Mouse (Mus musculus): ENCODE measurements around the gene Minpp1. TPM values are rescaled to one million over a fixed set of nuclear protein-coding genes. Genes with fewer than 3 reads are reported as not detected.

Gene Minpp1
- polyA plus RNA-seq, 1 experiment = 19.3 TPM

- H3K4me3 ChIP-seq (replicated peaks) = no peak overlapping the region
- TF ChIP-seq TAL1 (IDR thresholded peaks at IDR 0.05; ENCODE audit: low read length) (no peak), GATA1 (IDR thresholded peaks at IDR 0.05; ENCODE audit: low read length) (no peak)
- no peaks in the 10 kb centered on the region for H3K27me3 ChIP-seq (ENCODE audit: control insufficient read depth)
- peaks cover 22% of the 10 kb centered on the region for H3K4me1 ChIP-seq (ENCODE audit: control insufficient read depth)
- peaks cover 94% of the 10 kb centered on the region for H3K36me3 ChIP-seq (ENCODE audit: control insufficient read depth)
- no peaks in the 10 kb centered on the region for H3K9me3 ChIP-seq (ENCODE audit: control insufficient read depth, low read length)
Observed at GRCm38 (mm10) chr19:32498002-32498401, 12.4 kb downstream of the Minpp1 start.

DNA sequence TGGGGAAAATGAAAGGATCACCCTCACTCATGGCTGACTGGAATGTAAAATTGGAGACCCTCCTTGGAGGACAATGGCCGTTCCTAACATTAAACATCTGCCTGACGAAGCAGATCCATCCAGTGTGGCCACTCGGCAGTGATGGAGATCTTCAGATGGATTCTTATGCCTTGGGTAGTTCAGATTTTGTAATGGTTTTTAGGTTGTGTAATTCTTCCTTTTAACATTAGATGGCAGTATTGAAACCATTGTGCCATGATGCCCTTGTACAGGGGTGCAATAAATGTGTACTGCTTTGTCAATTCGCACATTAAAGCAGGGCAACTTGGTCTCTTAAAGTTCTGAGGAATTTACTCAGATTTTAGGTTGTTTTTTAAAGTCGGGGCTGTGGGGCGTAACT is 15.8 kb downstream of the Minpp1 start:
- H3K27me3 ChIP-seq (ENCODE audit: control insufficient read depth) = no peaks in the 10 kb centered on the region
- peaks cover 94% of the 10 kb centered on the region for H3K36me3 ChIP-seq (ENCODE audit: control insufficient read depth)
- no peak overlapping the region for H3K4me3 ChIP-seq (replicated peaks)
- H3K4me1 ChIP-seq (ENCODE audit: control insufficient read depth) = peaks cover 32% of the 10 kb centered on the region
- TF ChIP-seq GATA1 (IDR thresholded peaks at IDR 0.05; ENCODE audit: low read length) (no peak), TAL1 (IDR thresholded peaks at IDR 0.05; ENCODE audit: low read length) (no peak)
- H3K9me3 ChIP-seq (ENCODE audit: control insufficient read depth, low read length) = no peaks in the 10 kb centered on the region

GRCm38 (mm10) chr19:32506081-32506480 is 20.5 kb downstream of the Minpp1 start:
- H3K27me3 ChIP-seq (ENCODE audit: control insufficient read depth) = no peaks in the 10 kb centered on the region
- no peaks in the 10 kb centered on the region for H3K9me3 ChIP-seq (ENCODE audit: control insufficient read depth, low read length)
- TF ChIP-seq GATA1 (IDR thresholded peaks at IDR 0.05; ENCODE audit: low read length) (no peak), TAL1 (IDR thresholded peaks at IDR 0.05; ENCODE audit: low read length) (no peak)
- H3K36me3 ChIP-seq (ENCODE audit: control insufficient read depth) = peaks cover 93% of the 10 kb centered on the region
- peaks cover 58% of the 10 kb centered on the region for H3K4me1 ChIP-seq (ENCODE audit: control insufficient read depth)
- H3K4me3 ChIP-seq (replicated peaks) = no peak overlapping the region

DNA sequence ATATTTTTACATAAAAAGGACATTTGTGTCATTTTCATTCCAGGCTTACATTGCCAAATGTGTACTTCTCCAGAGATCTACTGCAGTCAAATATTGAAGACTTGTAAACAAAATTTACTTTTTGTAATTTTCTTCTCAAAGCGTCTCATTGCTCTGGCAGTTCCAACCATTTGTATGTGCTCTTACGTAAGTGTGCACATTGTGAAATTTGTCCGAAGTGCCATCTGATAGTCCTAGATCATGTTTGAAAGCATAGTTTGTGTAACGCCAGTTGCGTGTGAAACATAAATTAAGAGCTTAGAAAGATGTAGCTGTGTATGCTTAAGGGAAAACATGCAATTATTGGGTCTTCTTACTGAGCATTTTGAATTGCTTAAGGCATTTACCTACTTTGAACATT is 20.9 kb downstream of the Minpp1 start:
- TF ChIP-seq GATA1 (IDR thresholded peaks at IDR 0.05; ENCODE audit: low read length) = no peak
- TF ChIP-seq TAL1 (IDR thresholded peaks at IDR 0.05; ENCODE audit: low read length) = no peak
- peaks cover 60% of the 10 kb centered on the region for H3K4me1 ChIP-seq (ENCODE audit: control insufficient read depth)
- H3K27me3 ChIP-seq (ENCODE audit: control insufficient read depth) = no peaks in the 10 kb centered on the region
- no peaks in the 10 kb centered on the region for H3K9me3 ChIP-seq (ENCODE audit: control insufficient read depth, low read length)
- peaks cover 93% of the 10 kb centered on the region for H3K36me3 ChIP-seq (ENCODE audit: control insufficient read depth)
- H3K4me3 ChIP-seq (replicated peaks) = no peak overlapping the region

DNA sequence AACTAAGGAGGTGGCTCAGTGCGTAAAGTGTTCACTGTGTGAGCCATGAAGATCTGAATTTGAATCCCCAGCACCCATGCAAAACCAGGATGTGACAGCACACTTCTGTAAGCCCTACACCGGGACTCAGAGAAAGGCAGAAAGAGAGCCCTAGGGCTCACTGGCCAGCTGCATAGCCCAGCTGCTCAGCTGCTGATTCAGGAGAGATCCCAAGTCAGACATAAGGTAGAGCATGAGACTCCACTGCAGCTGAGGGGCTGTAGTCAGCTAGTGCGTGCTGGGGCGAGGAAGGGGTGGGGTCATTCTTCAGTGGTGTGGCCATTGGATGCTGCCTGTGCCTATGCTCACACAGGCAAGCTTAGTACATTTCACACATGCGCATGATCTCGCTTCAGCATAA is 21.5 kb downstream of the Minpp1 start:
- Histone ChIP-seq H3K36me3 (ENCODE audit: control insufficient read depth) (peaks cover 94% of the 10 kb centered on the region), H3K4me3 (replicated peaks) (no peak overlapping the region), H3K9me3 (ENCODE audit: control insufficient read depth, low read length) (peaks cover 3% of the 10 kb centered on the region), H3K4me1 (ENCODE audit: control insufficient read depth) (peaks cover 60% of the 10 kb centered on the region), H3K27me3 (ENCODE audit: control insufficient read depth) (no peaks in the 10 kb centered on the region)
- TF ChIP-seq GATA1 (IDR thresholded peaks at IDR 0.05; ENCODE audit: low read length) = no peak
- no peak for TF ChIP-seq TAL1 (IDR thresholded peaks at IDR 0.05; ENCODE audit: low read length)

DNA sequence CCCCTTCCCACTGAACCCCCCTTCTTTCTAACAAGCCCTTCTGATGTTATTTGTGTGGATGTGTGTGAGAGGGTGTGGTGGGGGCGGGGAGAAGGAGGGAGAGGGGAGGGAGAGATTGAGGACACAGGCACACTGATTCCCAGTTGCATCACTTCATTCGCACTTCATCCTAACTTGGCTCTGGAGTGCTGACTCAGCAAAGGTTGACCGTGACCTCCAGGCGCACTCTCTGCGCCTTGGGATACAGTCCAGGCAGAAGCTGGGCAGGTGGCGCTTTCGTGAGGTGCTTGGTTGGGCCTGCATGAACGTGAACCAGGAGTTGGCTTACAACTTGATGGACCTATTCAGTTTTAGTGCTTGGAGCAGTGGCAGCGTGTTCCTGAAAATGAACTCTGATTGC is 22.0 kb downstream of the Minpp1 start:
- peaks cover 60% of the 10 kb centered on the region for H3K4me1 ChIP-seq (ENCODE audit: control insufficient read depth)
- TF ChIP-seq GATA1 (IDR thresholded peaks at IDR 0.05; ENCODE audit: low read length) = no peak
- TF ChIP-seq TAL1 (IDR thresholded peaks at IDR 0.05; ENCODE audit: low read length) = no peak
- no peak overlapping the region for H3K4me3 ChIP-seq (replicated peaks)
- peaks cover 5% of the 10 kb centered on the region for H3K9me3 ChIP-seq (ENCODE audit: control insufficient read depth, low read length)
- no peaks in the 10 kb centered on the region for H3K27me3 ChIP-seq (ENCODE audit: control insufficient read depth)
- peaks cover 97% of the 10 kb centered on the region for H3K36me3 ChIP-seq (ENCODE audit: control insufficient read depth)

GRCm38 (mm10) chr19:32510267-32510666 is 24.7 kb downstream of the Minpp1 start:
- Histone ChIP-seq H3K4me1 (ENCODE audit: control insufficient read depth) (peaks cover 51% of the 10 kb centered on the region), H3K27me3 (ENCODE audit: control insufficient read depth) (no peaks in the 10 kb centered on the region), H3K4me3 (replicated peaks) (peak overlapping the region; percentile 46), H3K36me3 (ENCODE audit: control insufficient read depth) (peaks cover 99% of the 10 kb centered on the region), H3K9me3 (ENCODE audit: control insufficient read depth, low read length) (peaks cover 5% of the 10 kb centered on the region)
- TF ChIP-seq GATA1 (IDR thresholded peaks at IDR 0.05; ENCODE audit: low read length) (no peak; the same call in 1 of the 2 replicates), TAL1 (IDR thresholded peaks at IDR 0.05; ENCODE audit: low read length) (no peak)

DNA sequence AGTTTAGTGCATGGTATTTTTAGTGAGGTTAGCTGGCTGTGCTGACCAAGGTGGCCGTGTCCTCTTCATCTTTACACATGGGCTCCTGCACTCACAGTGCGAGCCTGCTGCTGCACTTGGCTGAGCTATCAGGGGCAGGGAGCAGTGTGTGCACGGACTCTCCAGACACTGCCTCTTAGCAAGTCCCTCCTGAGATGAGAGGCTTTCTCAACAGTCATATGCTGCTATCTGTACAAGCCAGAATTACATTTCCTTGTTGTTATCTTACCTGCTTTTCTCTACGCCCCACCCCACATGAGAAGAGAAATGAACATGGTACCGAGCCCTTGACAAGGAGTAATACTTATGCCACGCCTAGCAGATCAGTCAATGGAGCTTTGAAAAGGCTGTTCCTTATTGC is 25.4 kb downstream of the Minpp1 start:
- Histone ChIP-seq H3K4me1 (ENCODE audit: control insufficient read depth) (peaks cover 47% of the 10 kb centered on the region), H3K27me3 (ENCODE audit: control insufficient read depth) (no peaks in the 10 kb centered on the region), H3K9me3 (ENCODE audit: control insufficient read depth, low read length) (peaks cover 5% of the 10 kb centered on the region), H3K4me3 (replicated peaks) (peak overlapping the region; percentile 46), H3K36me3 (ENCODE audit: control insufficient read depth) (peaks cover 99% of the 10 kb centered on the region)
- TF ChIP-seq GATA1 (IDR thresholded peaks at IDR 0.05; ENCODE audit: low read length) = peak; percentile 83
- peak; percentile 65 for TF ChIP-seq TAL1 (IDR thresholded peaks at IDR 0.05; ENCODE audit: low read length)

GRCm38 (mm10) chr19:32512518-32512917 is 26.9 kb downstream of the Minpp1 start:
- Histone ChIP-seq H3K9me3 (ENCODE audit: control insufficient read depth, low read length) (peaks cover 5% of the 10 kb centered on the region), H3K36me3 (ENCODE audit: control insufficient read depth) (peaks cover 99% of the 10 kb centered on the region), H3K27me3 (ENCODE audit: control insufficient read depth) (no peaks in the 10 kb centered on the region), H3K4me3 (replicated peaks) (no peak overlapping the region), H3K4me1 (ENCODE audit: control insufficient read depth) (peaks cover 37% of the 10 kb centered on the region)
- TF ChIP-seq TAL1 (IDR thresholded peaks at IDR 0.05; ENCODE audit: low read length) (no peak), GATA1 (IDR thresholded peaks at IDR 0.05; ENCODE audit: low read length) (no peak)

DNA sequence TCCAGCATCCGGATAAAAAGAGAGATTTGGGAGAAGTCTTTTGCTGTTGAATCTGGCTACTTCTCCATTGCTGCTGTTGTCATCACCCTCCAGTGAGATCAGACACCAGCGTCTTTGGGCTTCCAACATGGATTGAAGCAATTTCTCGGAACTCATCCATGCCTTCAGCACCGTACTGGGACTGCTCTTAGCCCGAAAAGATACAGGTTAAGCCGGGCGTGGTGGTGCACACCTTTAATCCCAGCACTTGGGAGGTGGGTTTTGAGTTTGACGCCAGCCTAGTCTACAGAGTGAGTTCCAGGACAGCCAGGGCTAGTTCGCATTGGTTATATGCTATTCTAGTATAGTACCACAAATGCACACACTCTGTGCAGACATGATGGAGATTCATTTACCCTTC is 31.0 kb downstream of the Minpp1 start:
- TF ChIP-seq TAL1 (IDR thresholded peaks at IDR 0.05; ENCODE audit: low read length) (no peak), GATA1 (IDR thresholded peaks at IDR 0.05; ENCODE audit: low read length) (no peak)
- Histone ChIP-seq H3K9me3 (ENCODE audit: control insufficient read depth, low read length) (peaks cover 5% of the 10 kb centered on the region), H3K36me3 (ENCODE audit: control insufficient read depth) (peaks cover 79% of the 10 kb centered on the region)

More for the DNA sequence above, 31.0 kb downstream of the Minpp1 start:
- no peaks in the 10 kb centered on the region for H3K27me3 ChIP-seq (ENCODE audit: control insufficient read depth)
- H3K4me3 ChIP-seq (replicated peaks) = no peak overlapping the region
- peaks cover 3% of the 10 kb centered on the region; the same call in 1 of the 2 replicates for H3K4me1 ChIP-seq (ENCODE audit: control insufficient read depth)

Measured in erythroblast, embryonic 14.5 days (primary cell).